In the genomic region with DNA sequence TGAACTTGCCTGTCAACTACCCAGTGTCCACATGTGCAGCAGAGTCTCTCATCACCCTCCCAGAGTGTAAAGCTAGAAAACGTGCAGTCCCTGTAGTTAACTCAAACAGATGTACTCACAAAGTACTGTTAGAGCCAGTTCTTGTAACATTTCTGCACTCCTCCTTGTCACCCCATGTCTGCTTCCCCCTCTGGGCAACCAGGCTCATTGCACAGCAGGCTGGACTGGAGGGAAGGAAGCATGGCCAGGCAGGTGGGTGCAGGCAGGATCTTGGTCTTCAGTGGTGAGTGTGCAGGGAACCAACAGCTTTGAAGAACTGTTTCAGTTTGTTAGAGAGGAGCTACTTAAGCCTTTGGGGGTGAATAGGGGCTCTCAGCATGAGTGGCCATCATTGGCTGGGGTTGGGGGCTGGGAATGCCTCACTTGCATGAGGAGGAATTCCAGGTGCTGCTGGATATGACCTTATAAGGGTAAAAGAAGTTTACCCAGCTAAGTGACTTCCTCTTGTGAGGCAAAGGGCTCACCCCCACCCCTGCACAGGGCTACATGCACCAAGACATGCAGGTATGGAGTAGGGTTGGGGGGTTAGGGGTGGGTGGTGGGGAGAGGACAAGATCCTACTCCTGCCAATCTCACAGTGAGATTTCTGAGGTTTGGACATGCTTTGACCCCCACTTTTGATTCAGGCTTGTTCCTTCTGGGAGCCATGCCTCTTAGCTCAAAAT, we compare ENCODE assay signal across 15 mouse cellular contexts. TPM values are rescaled to one million over a fixed set of nuclear protein-coding genes. Genes with fewer than 3 reads are reported as not detected.
A peak's percentile ranks its signal among the peaks of the same experiment; 100 is the strongest.
DNase-seq lines count a peak whose midpoint lies in the region; ATAC-seq and TF ChIP-seq lines count a peak whose summit lies in the region.
"Had no signal": no experiment of that assay in that cellular context is flagged by ENCODE, and none has a peak within 500 bp of the region (broad histone marks: within the 10 kb centered on the region; RNA-seq: fewer than 3 reads in every experiment).

No protein-coding gene starts in this region.

- H3K36me3 ChIP-seq in lung, embryonic 14.5 days (ENCODE audit: insufficient read depth) = no peaks in the 10 kb centered on the region
- no peaks in the 10 kb centered on the region for H3K36me3 ChIP-seq in midbrain, embryonic 15.5 days (replicated peaks)
- H3K36me3 ChIP-seq: embryonic facial prominence, embryonic 13.5 days; heart, embryonic 12.5 days; limb, embryonic 15.5 days had no signal

- no peaks in the 10 kb centered on the region for H3K27me3 ChIP-seq in lung, embryonic 14.5 days (ENCODE audit: insufficient read depth, low read length)
- H3K27me3 ChIP-seq in midbrain, embryonic 15.5 days (replicated peaks) = no peaks in the 10 kb centered on the region
- H3K27me3 ChIP-seq: embryonic facial prominence, embryonic 13.5 days; forebrain, embryonic 13.5 days; heart, embryonic 12.5 days; limb, embryonic 15.5 days had no signal

- H3K4me1 ChIP-seq in lung, embryonic 14.5 days (ENCODE audit: insufficient read depth) = 0 out of 2 replicates have a peak, but pooled peaks cover 3% of the 10 kb centered on the region
- no peaks in the 10 kb centered on the region for H3K4me1 ChIP-seq in midbrain, embryonic 15.5 days
- H3K4me1 ChIP-seq: embryonic facial prominence, embryonic 13.5 days; forebrain, embryonic 13.5 days had no signal

- H3K4me3 ChIP-seq in lung, embryonic 14.5 days (ENCODE audit: low read depth, low read length) = no peak overlapping the region
- no peak overlapping the region for H3K4me3 ChIP-seq in midbrain, embryonic 15.5 days
- H3K4me3 ChIP-seq: embryonic facial prominence, embryonic 13.5 days; forebrain, embryonic 13.5 days; gastrocnemius, adult 2 months; heart, embryonic 12.5 days; limb, embryonic 15.5 days had no signal

- 29% methylated on average over 1 of the region's 1 CpGs for WGBS in lung, embryonic 14.5 days
- 65% methylated on average over 1 of the region's 1 CpGs for WGBS in midbrain, embryonic 15.5 days

- H3K27ac ChIP-seq in lung, embryonic 14.5 days (ENCODE audit: low read depth) = no peak overlapping the region
- no peak overlapping the region for H3K27ac ChIP-seq in midbrain, embryonic 15.5 days
- H3K27ac ChIP-seq: embryonic facial prominence, embryonic 13.5 days; forebrain, embryonic 13.5 days; gastrocnemius, adult 2 months; hindbrain, embryonic 14.5 days; limb, embryonic 15.5 days had no signal

- no peak for DNase-seq in lung, embryonic 14.5 days
- no peak for DNase-seq in lung, adult 18-20 months
- peak; percentile 6 for DNase-seq in R1 (ENCODE audit: low read depth, low spot score)
- DNase-seq in thymus, postnatal 10 days (ENCODE audit: low spot score in 2 of 2) = peak; percentile 46 to 54
- no peak for DNase-seq in ovary, postnatal 14 days (ENCODE audit: low spot score)
- DNase-seq: cerebellum, postnatal 10 days; gastrocnemius, adult 2 months; right cerebral cortex, postnatal 25 days had no signal

- no peak overlapping the region for H3K9ac ChIP-seq in lung, embryonic 14.5 days
- H3K9ac ChIP-seq in midbrain, embryonic 15.5 days = no peak overlapping the region
- H3K9ac ChIP-seq: embryonic facial prominence, embryonic 13.5 days; forebrain, embryonic 13.5 days; heart, embryonic 12.5 days; hindbrain, embryonic 14.5 days; limb, embryonic 15.5 days had no signal

- ATAC-seq in lung, embryonic 14.5 days (ENCODE audit: insufficient read depth) = peak; percentile 58; the same call in 1 of the 2 replicates
- peak; percentile 25 for ATAC-seq in megakaryocyte, adult 5-6 weeks (ENCODE audit: poor library complexity, severe bottlenecking)
- ATAC-seq in midbrain, embryonic 15.5 days (replicated peaks) = no peak
- ATAC-seq: forebrain, embryonic 13.5 days had no signal

- H3K4me2 ChIP-seq in lung, embryonic 14.5 days = no peak overlapping the region
- no peak overlapping the region for H3K4me2 ChIP-seq in midbrain, embryonic 15.5 days
- H3K4me2 ChIP-seq: embryonic facial prominence, embryonic 13.5 days; forebrain, embryonic 13.5 days; heart, embryonic 12.5 days; hindbrain, embryonic 14.5 days; limb, embryonic 15.5 days had no signal

- peak; percentile 25; the same call in 1 of the 2 replicates for TF ChIP-seq CTCF in lung, embryonic 14.5 days (IDR thresholded peaks at IDR 0.05; ENCODE audit: low read depth)

- no peaks in the 10 kb centered on the region for H3K9me3 ChIP-seq in lung, embryonic 14.5 days (ENCODE audit: low read depth, low read length)
- no peaks in the 10 kb centered on the region for H3K9me3 ChIP-seq in midbrain, embryonic 15.5 days
- H3K9me3 ChIP-seq: embryonic facial prominence, embryonic 13.5 days; forebrain, embryonic 13.5 days; heart, embryonic 12.5 days; limb, embryonic 15.5 days had no signal

RNA-seq across cellular contexts. Expression of gene Cytip, which starts 31.7 kb away (rescaled TPM):
- polyA plus RNA-seq in lung, embryonic 14.5 days (2014; fragmentation: Nextera tagmentation; extraction: Ambion mirVana) = 1.1 and 1.3 TPM in 2 replicates
- total RNA-seq in megakaryocyte, adult 5-6 weeks (2015) = 125 and 144 TPM in 2 replicates
- 285 and 325 TPM in 2 replicates for total RNA-seq in megakaryocyte, adult 5-6 weeks (2017)
- 0.09 and 0.18 TPM in 2 replicates for polyA plus RNA-seq in midbrain, embryonic 15.5 days (2015; fragmentation: Nextera tagmentation; extraction: Ambion mirVana)
- polyA plus RNA-seq: hindbrain, embryonic 14.5 days had no signal

Comparison
In these comparisons a context has a peak if more than half of its experiments do, and no peak if none do; other contexts are left out.
1. DNase-seq: peak in R1 (single experiment) and thymus, postnatal 10 days (2 of 2); none in lung, embryonic 14.5 days (single experiment), lung, adult 18-20 months (0 of 2) and ovary, postnatal 14 days (single experiment).